Mouse (Mus musculus) testis, adult 2 months (tissue): ENCODE measurements around the gene Nol7.

Source experiments
- CTCF ChIP-seq: fragments of 200-500 bp; IDR thresholded peaks from 2 replicates; pipeline ENCODE4 v1.5.1; 2012; ENCODE audit warnings: low read depth, mild to moderate bottlenecking, inconsistent platforms, low read length, moderate library complexity; ENCODE audit not compliant: control insufficient read depth, insufficient read depth, insufficient replicate concordance
- POLR2A ChIP-seq: fragments of 200-500 bp; IDR thresholded peaks from 2 replicates; pipeline ENCODE4 v1.6.1; 2012; ENCODE audit warnings: low read depth, mild to moderate bottlenecking, inconsistent platforms, low read length, moderate library complexity; ENCODE audit not compliant: control insufficient read depth

DNA sequence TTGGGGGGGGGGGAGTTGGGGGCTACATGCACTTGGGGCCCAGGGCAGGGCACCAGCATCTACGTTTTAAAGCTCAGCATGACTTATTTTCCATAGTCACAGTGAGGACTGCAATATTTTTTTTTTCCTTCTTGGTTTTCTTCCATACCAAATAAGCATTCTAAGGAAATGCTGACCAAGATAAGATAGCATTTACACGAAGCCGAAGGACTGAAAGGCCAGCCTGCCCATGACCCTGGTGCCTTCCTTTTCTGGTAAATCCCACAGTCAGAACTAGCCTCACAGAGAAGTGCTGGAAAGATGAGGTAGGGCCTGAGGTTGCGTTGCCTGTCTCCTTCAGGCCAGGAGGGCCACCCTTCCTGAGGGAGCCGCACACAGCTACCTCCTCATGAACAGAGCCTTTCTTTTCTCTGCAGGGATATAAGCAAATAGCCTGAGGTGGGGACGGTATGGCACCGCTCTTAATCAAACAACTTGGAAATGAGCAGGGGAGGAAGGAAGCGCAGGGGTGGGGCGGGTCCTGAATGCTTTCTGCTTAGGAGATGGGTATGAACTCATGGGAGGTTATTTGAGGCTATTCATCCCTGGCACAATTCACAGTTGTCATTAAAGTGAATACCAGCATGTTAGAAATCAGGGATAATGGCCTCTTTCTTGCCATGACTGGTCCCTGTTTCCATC, 47.6 kb upstream of the Nol7 start:
- no peak for TF ChIP-seq CTCF
- no peak for TF ChIP-seq POLR2A
